Mouse (Mus musculus) stomach, postnatal 0 days (tissue): ENCODE measurements around the gene Kctd19.

ENCODE experiments used
- CTCF ChIP-seq: IDR thresholded peaks from 2 replicates; pipeline ENCODE4 v1.5.1; 2016; ENCODE audit warnings: antibody characterized with exemption, low read depth, mild to moderate bottlenecking, moderate library complexity
- EP300 ChIP-seq: optimal IDR thresholded peaks from 2 replicates; pipeline ENCODE3; 2016; ENCODE audit warnings: antibody characterized with exemption

DNA sequence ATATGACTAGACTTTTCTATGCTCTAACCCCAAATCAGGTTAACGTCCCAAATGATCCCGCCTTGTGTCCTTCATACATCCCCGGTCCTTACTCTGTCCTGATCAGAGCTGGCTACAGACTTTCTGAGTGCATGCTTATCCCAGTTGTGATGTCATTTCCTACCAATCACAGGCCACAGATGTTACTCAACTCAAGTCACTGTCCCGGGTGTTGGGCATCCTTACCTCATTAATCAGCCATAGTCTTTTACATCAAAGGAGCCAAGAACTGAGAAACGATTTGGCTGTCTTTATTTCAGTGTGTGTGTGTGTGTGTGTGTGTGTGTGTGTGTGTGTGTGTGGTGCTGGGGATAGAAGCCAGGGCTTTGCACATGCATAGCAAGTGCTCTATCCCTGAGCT lies 40.8 kb upstream of the Kctd19 start:
- TF ChIP-seq CTCF (no peak), EP300 (no peak)
